Comparison of ENCODE assay signal across 22 mouse cellular contexts in the genomic region with DNA sequence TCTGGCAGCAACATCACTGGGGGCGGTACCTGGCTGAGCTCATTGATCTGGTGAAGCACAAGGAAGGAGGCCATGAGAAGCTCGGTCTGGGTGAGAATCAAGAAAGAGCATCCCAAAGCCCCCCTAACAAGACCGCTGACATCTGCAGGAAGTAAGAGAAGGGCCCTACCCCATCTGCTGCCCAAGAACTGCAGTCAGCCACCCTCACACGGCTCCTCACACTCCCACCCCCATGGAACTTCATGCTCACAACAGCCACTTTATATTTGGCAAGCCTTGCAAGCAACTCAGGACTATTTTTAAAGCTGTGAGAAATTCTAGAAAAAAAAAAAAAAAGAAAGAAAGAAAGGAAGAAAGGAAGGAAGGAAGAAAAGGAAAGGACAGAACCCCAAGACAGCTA. TPM values are rescaled to one million over a fixed set of nuclear protein-coding genes. Genes with fewer than 3 reads are reported as not detected.
DNase-seq lines count a peak whose midpoint lies in the region; ATAC-seq lines count a peak whose summit lies in the region.
"Had no signal": no experiment of that assay in that cellular context is flagged by ENCODE, and none has a peak within 500 bp of the region (broad histone marks: within the 10 kb centered on the region; RNA-seq: fewer than 3 reads in every experiment).

No protein-coding gene starts in this region.

- no peak for ATAC-seq in erythroblast, adult 5-6 weeks (replicated peaks; ENCODE audit: low FRiP score, poor library complexity, severe bottlenecking)
- no peak for ATAC-seq in hindbrain, embryonic 15.5 days (ENCODE audit: low FRiP score, low read depth)
- ATAC-seq in hindbrain, embryonic 11.5 days (ENCODE audit: low FRiP score), result no peak
- no peak for ATAC-seq in neural tube, embryonic 14.5 days (ENCODE audit: low read depth)
- no peak for ATAC-seq in neural tube, embryonic 15.5 days (ENCODE audit: low FRiP score)
- ATAC-seq: forebrain, embryonic 15.5 days had no signal

- WGBS in hindbrain, embryonic 15.5 days, result 85% methylated on average over 4 of the region's 4 CpGs
- 89% methylated on average over 4 of the region's 4 CpGs for WGBS in hindbrain, embryonic 11.5 days
- WGBS in neural tube, embryonic 14.5 days, result 91% methylated on average over 4 of the region's 4 CpGs
- 93% methylated on average over 4 of the region's 4 CpGs for WGBS in neural tube, embryonic 15.5 days

- 0 out of 2 replicates have a peak overlapping the region, but pooled peaks have one; percentile 2 for H3K9ac ChIP-seq in hindbrain, embryonic 15.5 days
- H3K9ac ChIP-seq in hindbrain, embryonic 11.5 days (ENCODE audit: low read depth, low read length), result no peak overlapping the region
- 0 out of 2 replicates have a peak overlapping the region, but pooled peaks have one; percentile 25 for H3K9ac ChIP-seq in neural tube, embryonic 14.5 days (replicated peaks; ENCODE audit: low read depth, low read length)
- no peak overlapping the region for H3K9ac ChIP-seq in neural tube, embryonic 15.5 days (replicated peaks)
- H3K9ac ChIP-seq: forebrain, embryonic 15.5 days; hindbrain, embryonic 14.5 days; lung, embryonic 14.5 days had no signal

- no peaks in the 10 kb centered on the region for H3K9me3 ChIP-seq in erythroblast, embryonic 14.5 days (ENCODE audit: control insufficient read depth, low read length)
- H3K9me3 ChIP-seq in hindbrain, embryonic 15.5 days, result no peaks in the 10 kb centered on the region
- H3K9me3 ChIP-seq in hindbrain, embryonic 11.5 days (ENCODE audit: control insufficient read depth, low read length), result no peaks in the 10 kb centered on the region
- H3K9me3 ChIP-seq in neural tube, embryonic 14.5 days (ENCODE audit: control insufficient read depth, low read length), result no peaks in the 10 kb centered on the region
- no peaks in the 10 kb centered on the region for H3K9me3 ChIP-seq in neural tube, embryonic 15.5 days (replicated peaks)
- H3K9me3 ChIP-seq: embryonic facial prominence, embryonic 13.5 days; forebrain, embryonic 15.5 days; limb, embryonic 13.5 days; midbrain, embryonic 12.5 days had no signal

- H3K27me3 ChIP-seq in erythroblast, embryonic 14.5 days (ENCODE audit: control insufficient read depth), result no peaks in the 10 kb centered on the region
- H3K27me3 ChIP-seq in hindbrain, embryonic 15.5 days, result no peaks in the 10 kb centered on the region
- no peaks in the 10 kb centered on the region for H3K27me3 ChIP-seq in hindbrain, embryonic 11.5 days (ENCODE audit: control insufficient read depth, insufficient read depth, low read length)
- H3K27me3 ChIP-seq in neural tube, embryonic 14.5 days (ENCODE audit: control insufficient read depth, insufficient read depth, low read length), result 0 out of 2 replicates have a peak, but pooled peaks cover 3% of the 10 kb centered on the region
- no peaks in the 10 kb centered on the region for H3K27me3 ChIP-seq in neural tube, embryonic 15.5 days (replicated peaks)
- H3K27me3 ChIP-seq: embryonic facial prominence, embryonic 13.5 days; forebrain, embryonic 15.5 days; limb, embryonic 13.5 days; midbrain, embryonic 12.5 days had no signal

- peak overlapping the region; percentile 89 for H3K4me3 ChIP-seq in erythroblast, embryonic 14.5 days (replicated peaks)
- H3K4me3 ChIP-seq in hindbrain, embryonic 15.5 days, result no peak overlapping the region
- H3K4me3 ChIP-seq in hindbrain, embryonic 11.5 days (ENCODE audit: low read depth, low read length), result no peak overlapping the region
- H3K4me3 ChIP-seq in neural tube, embryonic 14.5 days (ENCODE audit: low read depth, low read length), result no peak overlapping the region
- H3K4me3 ChIP-seq in neural tube, embryonic 15.5 days (replicated peaks), result no peak overlapping the region
- H3K4me3 ChIP-seq: embryonic facial prominence, embryonic 13.5 days; forebrain, embryonic 15.5 days; heart, adult 2 months; limb, embryonic 13.5 days; midbrain, embryonic 12.5 days had no signal

- DNase-seq in hindbrain, embryonic 11.5 days (ENCODE audit: low spot score), result no peak
- peak; percentile 83 for DNase-seq in telencephalon, adult 2 months (ENCODE audit: low read depth, low spot score)
- DNase-seq in spleen, postnatal 14 days (ENCODE audit: low spot score in 2 of 2), result no peak
- DNase-seq: adrenal gland, postnatal 10 days; cerebellum, adult 2 months; cerebellum, postnatal 25 days; embryo, embryonic 11 days; gastrocnemius, postnatal 25 days; heart, adult 2 months; kidney, adult 9 months; kidney, postnatal 14 days; lung, embryonic 14.5 days had no signal

- no peak overlapping the region for H3K4me2 ChIP-seq in hindbrain, embryonic 15.5 days
- no peak overlapping the region for H3K4me2 ChIP-seq in hindbrain, embryonic 11.5 days (replicated peaks; ENCODE audit: low read depth, low read length)
- no peak overlapping the region for H3K4me2 ChIP-seq in neural tube, embryonic 14.5 days (ENCODE audit: low read depth, low read length)
- no peak overlapping the region for H3K4me2 ChIP-seq in neural tube, embryonic 15.5 days
- H3K4me2 ChIP-seq: embryonic facial prominence, embryonic 13.5 days; forebrain, embryonic 15.5 days; hindbrain, embryonic 14.5 days; lung, embryonic 14.5 days; midbrain, embryonic 12.5 days had no signal

- peaks cover 67% of the 10 kb centered on the region for H3K36me3 ChIP-seq in erythroblast, embryonic 14.5 days (ENCODE audit: control insufficient read depth)
- H3K36me3 ChIP-seq in hindbrain, embryonic 15.5 days, result peaks cover 27% of the 10 kb centered on the region
- H3K36me3 ChIP-seq in hindbrain, embryonic 11.5 days (ENCODE audit: control insufficient read depth, insufficient read depth, low read length), result 0 out of 2 replicates have a peak, but pooled peaks cover 4% of the 10 kb centered on the region
- peaks cover 20% of the 10 kb centered on the region for H3K36me3 ChIP-seq in neural tube, embryonic 14.5 days (ENCODE audit: control insufficient read depth, insufficient read depth, low read length)
- peaks cover 31% of the 10 kb centered on the region for H3K36me3 ChIP-seq in neural tube, embryonic 15.5 days

- peaks cover 89% of the 10 kb centered on the region for H3K4me1 ChIP-seq in erythroblast, embryonic 14.5 days (ENCODE audit: control insufficient read depth)
- peaks cover 15% of the 10 kb centered on the region for H3K4me1 ChIP-seq in hindbrain, embryonic 15.5 days (replicated peaks)
- H3K4me1 ChIP-seq in hindbrain, embryonic 11.5 days (replicated peaks; ENCODE audit: control insufficient read depth, insufficient read depth, low read length), result 0 out of 2 replicates have a peak, but pooled peaks cover 3% of the 10 kb centered on the region
- H3K4me1 ChIP-seq in neural tube, embryonic 14.5 days (ENCODE audit: control insufficient read depth, insufficient read depth, low read length), result peaks cover 11% of the 10 kb centered on the region
- H3K4me1 ChIP-seq in neural tube, embryonic 15.5 days, result peaks cover 22% of the 10 kb centered on the region

- H3K27ac ChIP-seq in hindbrain, embryonic 15.5 days (replicated peaks), result no peak overlapping the region
- no peak overlapping the region for H3K27ac ChIP-seq in hindbrain, embryonic 11.5 days (ENCODE audit: low read depth, low read length)
- no peak overlapping the region for H3K27ac ChIP-seq in neural tube, embryonic 14.5 days (ENCODE audit: low read depth, low read length)
- no peak overlapping the region for H3K27ac ChIP-seq in neural tube, embryonic 15.5 days (replicated peaks)
- H3K27ac ChIP-seq: embryonic facial prominence, embryonic 13.5 days; forebrain, embryonic 15.5 days; heart, adult 2 months; hindbrain, embryonic 14.5 days; limb, embryonic 13.5 days; midbrain, embryonic 12.5 days had no signal

RNA-seq across cellular contexts. Expression of a gene that starts 2.5 kb away (rescaled TPM):
- 9.5 and 10.2 TPM in 2 replicates for polyA plus RNA-seq in erythroblast, embryonic 14.5 days (2012)
- 11.3 and 13.3 TPM in 2 replicates for total RNA-seq in erythroblast, adult 5-6 weeks (2015; ENCODE audit: low replicate concordance)
- total RNA-seq in erythroblast, adult 5-6 weeks (2017; ENCODE audit: low replicate concordance), result 19.6 and 25.6 TPM in 2 replicates
- polyA plus RNA-seq in hindbrain, embryonic 15.5 days (2015; fragmentation: Nextera tagmentation; extraction: Ambion mirVana), result 19.1 and 19.6 TPM in 2 replicates
- polyA plus RNA-seq in hindbrain, embryonic 11.5 days (2014; fragmentation: Nextera tagmentation; extraction: Ambion mirVana), result 11.8 and 12.9 TPM in 2 replicates
- 15.5 and 18.1 TPM in 2 replicates for polyA plus RNA-seq in neural tube, embryonic 14.5 days (2014; fragmentation: Nextera tagmentation; extraction: Ambion mirVana)
- 19.8 and 23.0 TPM in 2 replicates for polyA plus RNA-seq in neural tube, embryonic 15.5 days (2015; fragmentation: Nextera tagmentation; extraction: Ambion mirVana)

RNA-seq across cellular contexts. Expression of a gene that starts 13.4 kb away (rescaled TPM):
- polyA plus RNA-seq in erythroblast, embryonic 14.5 days (2012), result 11.1 and 11.5 TPM in 2 replicates
- 10.4 and 18.0 TPM in 2 replicates for total RNA-seq in erythroblast, adult 5-6 weeks (2015; ENCODE audit: low replicate concordance)
- 8.4 and 9.4 TPM in 2 replicates for total RNA-seq in erythroblast, adult 5-6 weeks (2017; ENCODE audit: low replicate concordance)
- polyA plus RNA-seq in hindbrain, embryonic 15.5 days (2015; fragmentation: Nextera tagmentation; extraction: Ambion mirVana), result 240 and 266 TPM in 2 replicates
- polyA plus RNA-seq in hindbrain, embryonic 11.5 days (2014; fragmentation: Nextera tagmentation; extraction: Ambion mirVana), result 143 and 158 TPM in 2 replicates
- 224 and 231 TPM in 2 replicates for polyA plus RNA-seq in neural tube, embryonic 14.5 days (2014; fragmentation: Nextera tagmentation; extraction: Ambion mirVana)
- polyA plus RNA-seq in neural tube, embryonic 15.5 days (2015; fragmentation: Nextera tagmentation; extraction: Ambion mirVana), result 211 and 245 TPM in 2 replicates

RNA-seq across cellular contexts. Expression of a gene that starts 19.0 kb away (rescaled TPM):
- polyA plus RNA-seq in erythroblast, embryonic 14.5 days (2012), result 0.47 and 0.52 TPM in 2 replicates
- total RNA-seq in erythroblast, adult 5-6 weeks (2015; ENCODE audit: low replicate concordance), result 0.84 and 1.7 TPM in 2 replicates
- 2.2 and 2.7 TPM in 2 replicates for total RNA-seq in erythroblast, adult 5-6 weeks (2017; ENCODE audit: low replicate concordance)
- 27.3 and 30.3 TPM in 2 replicates for polyA plus RNA-seq in hindbrain, embryonic 15.5 days (2015; fragmentation: Nextera tagmentation; extraction: Ambion mirVana)
- polyA plus RNA-seq in hindbrain, embryonic 11.5 days (2014; fragmentation: Nextera tagmentation; extraction: Ambion mirVana), result 30.1 and 32.0 TPM in 2 replicates
- polyA plus RNA-seq in neural tube, embryonic 14.5 days (2014; fragmentation: Nextera tagmentation; extraction: Ambion mirVana), result 24.2 and 31.0 TPM in 2 replicates
- polyA plus RNA-seq in neural tube, embryonic 15.5 days (2015; fragmentation: Nextera tagmentation; extraction: Ambion mirVana), result 32.7 and 34.9 TPM in 2 replicates

RNA-seq across cellular contexts. Expression of a gene that starts 28.5 kb away (rescaled TPM):
- not detected in 2 replicates for polyA plus RNA-seq in erythroblast, embryonic 14.5 days (2012)
- not detected in 2 replicates for total RNA-seq in erythroblast, adult 5-6 weeks (2015; ENCODE audit: low replicate concordance)
- total RNA-seq in erythroblast, adult 5-6 weeks (2017; ENCODE audit: low replicate concordance), result 0.28 TPM in 1 of 2 replicates, not detected in the other
- 0.91 and 1.0 TPM in 2 replicates for polyA plus RNA-seq in hindbrain, embryonic 15.5 days (2015; fragmentation: Nextera tagmentation; extraction: Ambion mirVana)
- 0.73 and 0.96 TPM in 2 replicates for polyA plus RNA-seq in hindbrain, embryonic 11.5 days (2014; fragmentation: Nextera tagmentation; extraction: Ambion mirVana)
- polyA plus RNA-seq in neural tube, embryonic 14.5 days (2014; fragmentation: Nextera tagmentation; extraction: Ambion mirVana), result 0.80 and 1.3 TPM in 2 replicates
- polyA plus RNA-seq in neural tube, embryonic 15.5 days (2015; fragmentation: Nextera tagmentation; extraction: Ambion mirVana), result 1.0 TPM in 2 replicates

RNA-seq across cellular contexts. Expression of a gene that starts 43.9 kb away (rescaled TPM):
- polyA plus RNA-seq in erythroblast, embryonic 14.5 days (2012), result 0.56 and 1.0 TPM in 2 replicates
- total RNA-seq in erythroblast, adult 5-6 weeks (2015; ENCODE audit: low replicate concordance), result 33.0 and 34.3 TPM in 2 replicates
- total RNA-seq in erythroblast, adult 5-6 weeks (2017; ENCODE audit: low replicate concordance), result 8.1 and 17.6 TPM in 2 replicates
- 54.0 and 74.6 TPM in 2 replicates for polyA plus RNA-seq in hindbrain, embryonic 15.5 days (2015; fragmentation: Nextera tagmentation; extraction: Ambion mirVana)
- 10.4 and 12.4 TPM in 2 replicates for polyA plus RNA-seq in hindbrain, embryonic 11.5 days (2014; fragmentation: Nextera tagmentation; extraction: Ambion mirVana)
- 79.3 and 93.4 TPM in 2 replicates for polyA plus RNA-seq in neural tube, embryonic 14.5 days (2014; fragmentation: Nextera tagmentation; extraction: Ambion mirVana)
- 69.5 and 70.4 TPM in 2 replicates for polyA plus RNA-seq in neural tube, embryonic 15.5 days (2015; fragmentation: Nextera tagmentation; extraction: Ambion mirVana)

Comparison
In these comparisons a context has a peak if more than half of its experiments do, and no peak if none do; other contexts are left out.
1. H3K9ac ChIP-seq: peak in hindbrain, embryonic 15.5 days (single experiment) and neural tube, embryonic 14.5 days (single experiment); none in hindbrain, embryonic 11.5 days (single experiment) and neural tube, embryonic 15.5 days (single experiment).
2. RNA of a gene that starts 13.4 kb away (polyA plus RNA-seq): 240 to 266 TPM in hindbrain, embryonic 15.5 days, 211 to 245 TPM in neural tube, embryonic 15.5 days, 224 to 231 TPM in neural tube, embryonic 14.5 days and 143 to 158 TPM in hindbrain, embryonic 11.5 days; 11.1 to 11.5 TPM in erythroblast, embryonic 14.5 days; every median in the first group is over 10 times any median in the second.
3. RNA of a gene that starts 19.0 kb away (polyA plus RNA-seq): 32.7 to 34.9 TPM in neural tube, embryonic 15.5 days, 27.3 to 30.3 TPM in hindbrain, embryonic 15.5 days, 30.1 to 32.0 TPM in hindbrain, embryonic 11.5 days and 24.2 to 31.0 TPM in neural tube, embryonic 14.5 days; 0.47 to 0.52 TPM in erythroblast, embryonic 14.5 days; every median in the first group is over 10 times any median in the second.